Mouse (Mus musculus): ENCODE measurements at regions not wholly inside any gene's neighbourhood (a gene's known extent, or its start where the extent isn't known, plus 50 kb on each side); places are given as distances from the start of the nearest gene placed in this dataset.

GRCm38 (mm10) chr3:149625066-149625465 lies 634.7 kb upstream of the Adgrl2 start:
- no peak overlapping the region for H3K4me3 ChIP-seq (ENCODE audit: low read depth, low read length)
- no peaks in the 10 kb centered on the region for H3K27me3 ChIP-seq (replicated peaks; ENCODE audit: control insufficient read depth, insufficient read depth, low read length)
- no peaks in the 10 kb centered on the region for H3K36me3 ChIP-seq (ENCODE audit: control insufficient read depth, insufficient read depth)
- WGBS = 74% methylated on average over 3 of the region's 3 CpGs
- H3K4me2 ChIP-seq (replicated peaks; ENCODE audit: low read depth) = no peak overlapping the region
- H3K9me3 ChIP-seq (ENCODE audit: control insufficient read depth) = no peaks in the 10 kb centered on the region
- H3K4me1 ChIP-seq (replicated peaks; ENCODE audit: control insufficient read depth, insufficient read depth, low read length) = no peaks in the 10 kb centered on the region
- no peak overlapping the region for H3K9ac ChIP-seq (ENCODE audit: low read depth, low read length)
- no peak for ATAC-seq
- H3K27ac ChIP-seq (ENCODE audit: low read depth, low read length) = no peak overlapping the region
- TF ChIP-seq CTCF (IDR thresholded peaks at IDR 0.05; ENCODE audit: low read depth) = no peak

DNA sequence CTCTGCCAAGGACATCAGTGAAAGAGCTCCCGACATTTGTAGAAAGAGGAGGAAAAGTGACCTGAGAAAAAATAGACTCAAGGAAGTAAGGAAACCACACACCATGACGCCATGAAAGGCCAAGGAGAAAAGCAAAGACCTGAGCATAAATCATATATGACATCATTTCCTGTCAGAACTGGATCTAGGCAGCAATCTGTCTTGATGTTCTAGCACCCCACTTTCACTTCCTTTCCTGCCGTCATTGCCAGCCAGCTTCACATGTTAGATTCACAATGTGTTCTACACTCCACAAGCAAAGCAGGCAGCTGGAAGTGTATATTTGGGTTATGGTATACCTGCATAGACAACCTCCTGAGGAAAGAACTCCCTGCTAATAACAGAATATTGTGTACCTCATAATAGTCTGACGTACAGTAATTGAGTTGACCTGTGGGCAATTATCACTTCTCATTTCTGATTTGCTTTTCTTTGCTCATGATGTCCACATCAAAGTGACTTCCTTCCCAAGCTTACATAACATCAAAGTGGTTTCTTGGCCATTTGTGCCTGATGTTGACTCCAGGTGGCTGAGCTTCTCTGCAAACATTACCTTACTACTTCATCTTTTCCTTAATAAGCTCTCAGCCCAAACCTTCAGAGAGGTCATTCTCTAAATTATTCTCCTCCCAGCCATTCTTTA lies 633.6 kb upstream of the Adgrl2 start:
- H3K9me3 ChIP-seq (ENCODE audit: control insufficient read depth) = no peaks in the 10 kb centered on the region
- H3K4me2 ChIP-seq (replicated peaks; ENCODE audit: low read depth) = no peak overlapping the region
- no peaks in the 10 kb centered on the region for H3K27me3 ChIP-seq (replicated peaks; ENCODE audit: control insufficient read depth, insufficient read depth, low read length)
- 68% methylated on average over 4 of the region's 4 CpGs for WGBS
- no peak for TF ChIP-seq CTCF (IDR thresholded peaks at IDR 0.05; ENCODE audit: low read depth)
- H3K4me3 ChIP-seq (ENCODE audit: low read depth, low read length) = no peak overlapping the region
- H3K36me3 ChIP-seq (ENCODE audit: control insufficient read depth, insufficient read depth) = no peaks in the 10 kb centered on the region
- no peaks in the 10 kb centered on the region for H3K4me1 ChIP-seq (replicated peaks; ENCODE audit: control insufficient read depth, insufficient read depth, low read length)
- no peak for ATAC-seq
- H3K9ac ChIP-seq (ENCODE audit: low read depth, low read length) = no peak overlapping the region
- H3K27ac ChIP-seq (ENCODE audit: low read depth, low read length) = no peak overlapping the region

DNA sequence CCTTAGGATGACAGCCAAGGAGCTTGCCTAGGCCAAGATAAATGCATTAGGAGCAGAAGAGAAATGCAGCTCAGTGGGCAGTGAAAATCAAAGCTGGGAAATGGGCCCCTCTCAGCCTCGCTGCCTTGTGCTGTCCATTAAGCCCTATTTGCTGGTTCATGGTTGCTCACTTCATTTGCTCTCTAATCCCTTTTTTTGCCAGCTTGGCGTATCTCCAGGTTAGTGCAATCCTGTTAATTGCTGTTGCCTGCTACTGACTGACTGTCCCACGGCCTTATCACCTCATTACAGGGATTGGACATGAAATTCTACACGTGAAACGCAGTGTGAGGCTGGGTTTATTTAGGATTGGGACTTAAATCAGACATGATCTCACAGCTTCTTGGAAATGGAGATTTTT lies 613.5 kb upstream of the Adgrl2 start:
- no peaks in the 10 kb centered on the region for H3K27me3 ChIP-seq (replicated peaks; ENCODE audit: control insufficient read depth, insufficient read depth, low read length)
- 70% methylated on average over 5 of the region's 5 CpGs for WGBS
- TF ChIP-seq CTCF (IDR thresholded peaks at IDR 0.05; ENCODE audit: low read depth) = no peak

DNA sequence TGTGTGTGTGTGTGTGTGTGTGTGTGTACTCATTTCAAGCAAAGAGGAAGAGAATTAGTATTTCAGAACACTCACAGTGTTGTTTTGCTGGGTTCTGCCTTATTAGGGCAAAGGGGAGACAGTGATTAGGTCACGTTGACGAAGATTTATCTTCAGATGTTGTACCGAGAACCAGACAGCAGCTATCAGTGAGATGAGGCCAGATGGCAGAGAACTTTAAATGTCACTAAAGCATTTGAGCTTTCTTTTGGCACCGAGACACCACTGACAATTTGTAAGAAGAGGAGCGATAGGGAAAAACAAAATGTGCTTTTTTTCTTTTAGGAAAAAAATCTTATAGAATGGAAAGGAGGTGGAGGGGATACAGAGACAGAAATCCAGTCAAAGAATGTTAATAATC lies 610.9 kb upstream of the Adgrl2 start:
- no peak for TF ChIP-seq CTCF (IDR thresholded peaks at IDR 0.05; ENCODE audit: low read depth)
- no peaks in the 10 kb centered on the region for H3K27me3 ChIP-seq (replicated peaks; ENCODE audit: control insufficient read depth, insufficient read depth, low read length)
- no peak overlapping the region for H3K9ac ChIP-seq (ENCODE audit: low read depth, low read length)
- H3K4me3 ChIP-seq (ENCODE audit: low read depth, low read length) = no peak overlapping the region
- no peak overlapping the region for H3K27ac ChIP-seq (ENCODE audit: low read depth, low read length)
- WGBS = 70% methylated on average over 5 of the region's 5 CpGs
- no peaks in the 10 kb centered on the region for H3K9me3 ChIP-seq (ENCODE audit: control insufficient read depth)
- ATAC-seq = no peak
- no peaks in the 10 kb centered on the region for H3K4me1 ChIP-seq (replicated peaks; ENCODE audit: control insufficient read depth, insufficient read depth, low read length)
- H3K4me2 ChIP-seq (replicated peaks; ENCODE audit: low read depth) = no peak overlapping the region
- no peaks in the 10 kb centered on the region for H3K36me3 ChIP-seq (ENCODE audit: control insufficient read depth, insufficient read depth)

More for the DNA sequence above, 613.5 kb upstream of the Adgrl2 start:
- Histone ChIP-seq H3K4me3 (ENCODE audit: low read depth, low read length) (no peak overlapping the region), H3K4me1 (replicated peaks; ENCODE audit: control insufficient read depth, insufficient read depth, low read length) (no peaks in the 10 kb centered on the region), H3K27ac (ENCODE audit: low read depth, low read length) (no peak overlapping the region), H3K9me3 (ENCODE audit: control insufficient read depth) (no peaks in the 10 kb centered on the region), H3K4me2 (replicated peaks; ENCODE audit: low read depth) (no peak overlapping the region), H3K36me3 (ENCODE audit: control insufficient read depth, insufficient read depth) (no peaks in the 10 kb centered on the region), H3K9ac (ENCODE audit: low read depth, low read length) (no peak overlapping the region)
- no peak for ATAC-seq

GRCm38 (mm10) chr3:149594470-149594869 lies 604.1 kb upstream of the Adgrl2 start:
- WGBS = 74% methylated on average over 4 of the region's 4 CpGs
- no peak for ATAC-seq
- H3K4me2 ChIP-seq (replicated peaks; ENCODE audit: low read depth) = no peak overlapping the region
- no peaks in the 10 kb centered on the region for H3K36me3 ChIP-seq (ENCODE audit: control insufficient read depth, insufficient read depth)
- no peak overlapping the region for H3K27ac ChIP-seq (ENCODE audit: low read depth, low read length)
- peak; percentile 38 for TF ChIP-seq CTCF (IDR thresholded peaks at IDR 0.05; ENCODE audit: low read depth)
- no peaks in the 10 kb centered on the region for H3K9me3 ChIP-seq (ENCODE audit: control insufficient read depth)
- H3K9ac ChIP-seq (ENCODE audit: low read depth, low read length) = no peak overlapping the region
- H3K4me3 ChIP-seq (ENCODE audit: low read depth, low read length) = no peak overlapping the region
- no peaks in the 10 kb centered on the region for H3K27me3 ChIP-seq (replicated peaks; ENCODE audit: control insufficient read depth, insufficient read depth, low read length)
- no peaks in the 10 kb centered on the region for H3K4me1 ChIP-seq (replicated peaks; ENCODE audit: control insufficient read depth, insufficient read depth, low read length)

GRCm38 (mm10) chr3:149585769-149586168 lies 595.4 kb upstream of the Adgrl2 start:
- WGBS = 57% methylated on average over 2 of the region's 2 CpGs
- ATAC-seq = no peak
- H3K36me3 ChIP-seq (ENCODE audit: control insufficient read depth, insufficient read depth) = no peaks in the 10 kb centered on the region

GRCm38 (mm10) chr3:149581141-149581540 lies 590.8 kb upstream of the Adgrl2 start:
- Histone ChIP-seq H3K4me3 (ENCODE audit: low read depth, low read length) (no peak overlapping the region), H3K9ac (ENCODE audit: low read depth, low read length) (no peak overlapping the region), H3K4me1 (replicated peaks; ENCODE audit: control insufficient read depth, insufficient read depth, low read length) (no peaks in the 10 kb centered on the region), H3K9me3 (ENCODE audit: control insufficient read depth) (no peaks in the 10 kb centered on the region), H3K27ac (ENCODE audit: low read depth, low read length) (no peak overlapping the region), H3K4me2 (replicated peaks; ENCODE audit: low read depth) (no peak overlapping the region), H3K36me3 (ENCODE audit: control insufficient read depth, insufficient read depth) (no peaks in the 10 kb centered on the region), H3K27me3 (replicated peaks; ENCODE audit: control insufficient read depth, insufficient read depth, low read length) (no peaks in the 10 kb centered on the region)
- ATAC-seq = no peak
- TF ChIP-seq CTCF (IDR thresholded peaks at IDR 0.05; ENCODE audit: low read depth) = no peak
- 75% methylated on average over 3 of the region's 3 CpGs for WGBS

More at GRCm38 (mm10) chr3:149585769-149586168, 595.4 kb upstream of the Adgrl2 start:
- Histone ChIP-seq H3K9me3 (ENCODE audit: control insufficient read depth) (no peaks in the 10 kb centered on the region), H3K4me3 (ENCODE audit: low read depth, low read length) (no peak overlapping the region), H3K4me2 (replicated peaks; ENCODE audit: low read depth) (no peak overlapping the region), H3K27me3 (replicated peaks; ENCODE audit: control insufficient read depth, insufficient read depth, low read length) (no peaks in the 10 kb centered on the region), H3K9ac (ENCODE audit: low read depth, low read length) (no peak overlapping the region), H3K27ac (ENCODE audit: low read depth, low read length) (no peak overlapping the region), H3K4me1 (replicated peaks; ENCODE audit: control insufficient read depth, insufficient read depth, low read length) (no peaks in the 10 kb centered on the region)
- TF ChIP-seq CTCF (IDR thresholded peaks at IDR 0.05; ENCODE audit: low read depth) = no peak

Data from intestine, postnatal 0 days (tissue).